Mouse (Mus musculus): ENCODE results near the gene Rmi1. TPM values are rescaled to one million over a fixed set of nuclear protein-coding genes. Genes with fewer than 3 reads are reported as not detected.
"Not testable (repeated sequence)": the region's sequence is repeated elsewhere in the genome, so short reads cannot be mapped to it uniquely, and the experiment has no call there.

Rmi1 gene
- polyA plus RNA-seq, 1 experiment: 24.5 TPM

DNA sequence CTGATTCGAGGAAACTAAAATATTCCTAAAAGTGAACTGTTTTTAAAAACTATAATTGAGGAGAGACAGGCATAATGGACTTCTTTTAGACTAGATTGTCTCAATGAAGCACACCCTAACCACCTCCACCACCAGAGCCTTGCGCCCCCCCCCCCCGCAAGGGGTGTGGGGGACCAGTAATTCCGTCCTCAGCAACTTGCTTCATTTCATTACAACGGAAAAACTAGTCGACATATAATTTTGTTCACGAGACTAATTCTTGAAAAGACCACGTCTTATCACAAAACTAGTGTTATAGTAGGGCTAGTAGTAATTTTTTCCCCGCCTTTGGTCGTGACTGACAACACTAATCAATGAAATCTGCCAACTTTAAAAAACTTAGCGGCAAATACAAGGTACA is 1.5 kb upstream of the Rmi1 start:
- H3K27ac ChIP-seq (ENCODE audit: insufficient read depth, low read length): no peak overlapping the region

GRCm38 (mm10) chr13:58401135-58402002 is 679 bp upstream of the Rmi1 start:
- Histone ChIP-seq H3K4me1 (ENCODE audit: control insufficient read depth, insufficient read depth, low read length) (no peaks in the 10 kb centered on the region), H3K4me3 (ENCODE audit: insufficient read depth, low read length) (peak overlapping the region; percentile 100), H3K27ac (ENCODE audit: insufficient read depth, low read length) (peak overlapping the region; percentile 98)
- TF ChIP-seq POLR2A (IDR thresholded peaks at IDR 0.05; ENCODE audit: low read depth, low read length) (peak; percentile 56; the same call in 1 of the 2 replicates), CTCF (IDR thresholded peaks at IDR 0.05; ENCODE audit: borderline replicate concordance, insufficient read depth, low read length) (no peak)

More for the DNA sequence above, 1.5 kb upstream of the Rmi1 start:
- H3K4me1 ChIP-seq (ENCODE audit: control insufficient read depth, insufficient read depth, low read length): no peaks in the 10 kb centered on the region
- TF ChIP-seq POLR2A (IDR thresholded peaks at IDR 0.05; ENCODE audit: low read depth, low read length) (no peak), CTCF (IDR thresholded peaks at IDR 0.05; ENCODE audit: borderline replicate concordance, insufficient read depth, low read length) (no peak)
- H3K4me3 ChIP-seq (ENCODE audit: insufficient read depth, low read length): peak overlapping the region; percentile 100

- Histone ChIP-seq H3K4me1 (ENCODE audit: control insufficient read depth, insufficient read depth, low read length) (no peaks in the 10 kb centered on the region), H3K4me3 (ENCODE audit: insufficient read depth, low read length) (peak overlapping the region; percentile 51), H3K27ac (ENCODE audit: insufficient read depth, low read length) (peak overlapping the region; percentile 91)
- TF ChIP-seq POLR2A (IDR thresholded peaks at IDR 0.05; ENCODE audit: low read depth, low read length) (no peak; the same call in none of the 2 replicates), CTCF (IDR thresholded peaks at IDR 0.05; ENCODE audit: borderline replicate concordance, insufficient read depth, low read length) (no peak)
These were observed 679 bp downstream of the Rmi1 start for GRCm38 (mm10) chr13:58402744-58403110.

- not testable (repeated sequence) for H3K4me1 ChIP-seq (ENCODE audit: control insufficient read depth, insufficient read depth, low read length)
- peak within 1 kb of the TSS; percentile 98 for H3K27ac ChIP-seq (ENCODE audit: insufficient read depth, low read length)
- H3K4me3 ChIP-seq (ENCODE audit: insufficient read depth, low read length): peak within 1 kb of the TSS; percentile 100
These were observed 1.2 kb downstream of the Rmi1 start, which contains the start of gene Hnrnpk for GRCm38 (mm10) chr13:58403243-58403642. TSS of gene Hnrnpk (minus strand) at chr13:58403343.

DNA sequence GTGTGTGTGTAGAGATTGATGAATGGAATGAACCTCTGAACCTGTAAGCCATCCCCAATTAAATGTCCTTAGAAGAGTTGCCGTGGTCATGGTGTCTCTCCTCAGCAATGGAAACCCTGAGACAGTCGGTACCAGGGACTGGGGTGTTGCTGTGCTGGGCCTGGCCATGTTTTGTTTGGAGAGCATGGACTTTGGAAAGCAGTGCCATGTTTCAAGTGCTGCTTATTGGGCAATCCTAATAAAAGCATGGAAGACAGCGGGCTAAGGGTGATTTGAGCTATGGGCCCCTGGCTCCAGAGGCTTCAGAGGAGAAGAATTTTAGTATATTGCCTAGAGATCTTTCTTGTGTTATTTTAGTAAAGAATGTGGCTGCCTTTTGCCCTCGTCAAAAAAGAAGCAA is 9.0 kb downstream of the Rmi1 start:
- no peak overlapping the region for H3K27ac ChIP-seq (ENCODE audit: insufficient read depth, low read length)
- H3K4me1 ChIP-seq (ENCODE audit: control insufficient read depth, insufficient read depth, low read length): no peaks in the 10 kb centered on the region
- TF ChIP-seq CTCF (IDR thresholded peaks at IDR 0.05; ENCODE audit: borderline replicate concordance, insufficient read depth, low read length) (no peak), POLR2A (IDR thresholded peaks at IDR 0.05; ENCODE audit: low read depth, low read length) (no peak)
- H3K4me3 ChIP-seq (ENCODE audit: insufficient read depth, low read length): no peak overlapping the region

- H3K4me1 ChIP-seq (ENCODE audit: control insufficient read depth, insufficient read depth, low read length): no peaks in the 10 kb centered on the region
- H3K4me3 ChIP-seq (ENCODE audit: insufficient read depth, low read length): no peak overlapping the region
- TF ChIP-seq CTCF (IDR thresholded peaks at IDR 0.05; ENCODE audit: borderline replicate concordance, insufficient read depth, low read length) (no peak), POLR2A (IDR thresholded peaks at IDR 0.05; ENCODE audit: low read depth, low read length) (no peak)
- no peak overlapping the region for H3K27ac ChIP-seq (ENCODE audit: insufficient read depth, low read length)
These were observed 13.3 kb downstream of the Rmi1 start for GRCm38 (mm10) chr13:58415374-58415773.

- H3K4me3 ChIP-seq (ENCODE audit: insufficient read depth, low read length): no peak overlapping the region
- H3K4me1 ChIP-seq (ENCODE audit: control insufficient read depth, insufficient read depth, low read length): no peaks in the 10 kb centered on the region
- TF ChIP-seq CTCF (IDR thresholded peaks at IDR 0.05; ENCODE audit: borderline replicate concordance, insufficient read depth, low read length): no peak
- TF ChIP-seq POLR2A (IDR thresholded peaks at IDR 0.05; ENCODE audit: low read depth, low read length): no peak
- H3K27ac ChIP-seq (ENCODE audit: insufficient read depth, low read length): no peak overlapping the region
These were observed 13.8 kb downstream of the Rmi1 start for GRCm38 (mm10) chr13:58415838-58416237.

DNA sequence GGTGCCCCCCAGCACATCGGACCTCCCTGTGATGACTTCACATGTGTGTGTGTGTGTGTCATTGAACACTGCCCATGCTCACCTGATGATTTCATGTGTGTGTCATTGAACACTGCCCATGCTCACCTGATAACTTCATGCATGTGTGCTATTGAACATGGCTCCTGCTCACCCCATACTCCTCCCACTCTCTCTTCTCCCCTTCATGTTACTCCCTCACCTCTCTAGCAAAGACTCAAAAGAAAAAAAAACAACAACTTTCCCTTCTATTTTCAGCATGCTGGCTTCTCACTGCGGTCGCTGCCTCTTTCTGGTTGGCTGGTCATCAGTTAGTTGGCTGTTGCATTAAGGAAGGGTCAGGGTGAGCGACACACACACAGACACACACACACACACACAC is 16.6 kb downstream of the Rmi1 start:
- no peak overlapping the region for H3K4me3 ChIP-seq (ENCODE audit: insufficient read depth, low read length)
- TF ChIP-seq CTCF (IDR thresholded peaks at IDR 0.05; ENCODE audit: borderline replicate concordance, insufficient read depth, low read length) (no peak), POLR2A (IDR thresholded peaks at IDR 0.05; ENCODE audit: low read depth, low read length) (no peak)
- H3K27ac ChIP-seq (ENCODE audit: insufficient read depth, low read length): no peak overlapping the region

GRCm38 (mm10) chr13:58419266-58419665 is 17.2 kb downstream of the Rmi1 start:
- Histone ChIP-seq H3K4me1 (ENCODE audit: control insufficient read depth, insufficient read depth, low read length) (peaks cover 2% of the 10 kb centered on the region; the same call in 1 of the 2 replicates), H3K4me3 (ENCODE audit: insufficient read depth, low read length) (no peak overlapping the region), H3K27ac (ENCODE audit: insufficient read depth, low read length) (no peak overlapping the region)
- TF ChIP-seq POLR2A (IDR thresholded peaks at IDR 0.05; ENCODE audit: low read depth, low read length) (no peak), CTCF (IDR thresholded peaks at IDR 0.05; ENCODE audit: borderline replicate concordance, insufficient read depth, low read length) (no peak)

More for the DNA sequence above, 16.6 kb downstream of the Rmi1 start:
- H3K4me1 ChIP-seq (ENCODE audit: control insufficient read depth, insufficient read depth, low read length): peaks cover 2% of the 10 kb centered on the region; the same call in 1 of the 2 replicates

DNA sequence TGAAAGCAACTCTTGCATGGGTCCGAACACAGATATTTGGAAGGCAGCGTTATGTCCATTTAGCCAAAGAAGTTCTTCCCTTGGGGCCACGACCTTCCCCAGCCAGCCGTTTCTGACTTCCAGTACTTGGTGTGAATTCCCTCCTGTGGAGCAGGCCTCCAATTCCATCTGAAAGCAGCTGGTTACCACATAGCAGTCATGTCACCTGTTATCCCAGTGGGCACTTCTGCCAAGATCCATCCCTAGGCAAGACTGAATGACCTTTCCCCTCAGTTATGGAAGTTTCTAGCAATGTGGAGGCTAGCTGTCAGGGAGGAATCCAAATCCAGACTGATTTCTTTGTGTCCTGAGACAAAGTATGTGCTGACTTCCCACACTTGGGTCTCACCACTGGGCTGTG is 19.0 kb downstream of the Rmi1 start:
- H3K4me3 ChIP-seq (ENCODE audit: insufficient read depth, low read length): no peak overlapping the region
- no peak for TF ChIP-seq CTCF (IDR thresholded peaks at IDR 0.05; ENCODE audit: borderline replicate concordance, insufficient read depth, low read length)
- peaks cover 2% of the 10 kb centered on the region; the same call in 1 of the 2 replicates for H3K4me1 ChIP-seq (ENCODE audit: control insufficient read depth, insufficient read depth, low read length)
- no peak overlapping the region for H3K27ac ChIP-seq (ENCODE audit: insufficient read depth, low read length)
